In the genomic region with DNA sequence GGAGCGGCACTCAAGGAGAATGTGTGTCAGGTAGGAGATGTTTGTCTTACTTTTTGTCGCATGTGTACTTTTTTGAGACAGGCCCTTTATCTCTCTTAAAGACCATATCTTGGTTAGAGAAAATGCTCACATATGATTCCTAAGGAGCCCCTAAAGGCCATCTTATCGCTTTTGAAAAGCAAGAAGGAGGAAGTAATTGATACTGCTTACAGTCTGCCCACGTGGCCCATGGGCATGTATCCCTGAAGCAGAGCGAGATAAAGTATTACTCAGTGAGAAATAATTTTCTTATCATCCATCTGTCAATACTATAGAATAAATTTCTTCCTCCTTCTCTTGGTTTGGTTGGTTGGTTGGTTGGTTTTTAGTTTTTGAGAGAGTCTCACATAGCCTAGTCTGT, we compare ENCODE assay signal across 23 mouse cellular contexts. TPM values are rescaled to one million over a fixed set of nuclear protein-coding genes. Genes with fewer than 3 reads are reported as not detected.
"Had no signal": no experiment of that assay in that cellular context is flagged by ENCODE, and none has a peak within 500 bp of the region (broad histone marks: within the 10 kb centered on the region; RNA-seq: fewer than 3 reads in every experiment).

No protein-coding gene starts in this region.

- H3K4me1 ChIP-seq: heart, embryonic 10.5 days; heart, embryonic 12.5 days; hindbrain, embryonic 13.5 days; hindbrain, embryonic 15.5 days; intestine, embryonic 15.5 days; limb, embryonic 10.5 days; limb, embryonic 12.5 days; liver, embryonic 13.5 days; liver, embryonic 15.5 days had no signal

- H3K27ac ChIP-seq: gastrocnemius, adult 2 months; heart, embryonic 10.5 days; hindbrain, embryonic 13.5 days; hindbrain, embryonic 15.5 days; intestine, embryonic 15.5 days; layer of hippocampus, adult 2 months; left cerebral cortex, adult 2 months; limb, embryonic 10.5 days; limb, embryonic 12.5 days; liver, embryonic 13.5 days; liver, embryonic 15.5 days had no signal

- H3K27me3 ChIP-seq: heart, embryonic 12.5 days; hindbrain, embryonic 13.5 days; hindbrain, embryonic 15.5 days; intestine, embryonic 15.5 days; limb, embryonic 12.5 days; liver, embryonic 13.5 days; liver, embryonic 15.5 days had no signal

- ATAC-seq: inflammation-experienced regulatory T-cells, adult 6 months; intestine, embryonic 15.5 days had no signal

- H3K4me2 ChIP-seq: heart, embryonic 12.5 days; hindbrain, embryonic 13.5 days; hindbrain, embryonic 15.5 days; intestine, embryonic 15.5 days; limb, embryonic 12.5 days; liver, embryonic 11.5 days; liver, embryonic 13.5 days; liver, embryonic 15.5 days had no signal

- H3K9ac ChIP-seq: heart, embryonic 12.5 days; hindbrain, embryonic 13.5 days; hindbrain, embryonic 15.5 days; intestine, embryonic 15.5 days; limb, embryonic 12.5 days; liver, embryonic 13.5 days; liver, embryonic 15.5 days had no signal

- H3K4me3 ChIP-seq: gastrocnemius, adult 2 months; heart, embryonic 10.5 days; heart, embryonic 12.5 days; hindbrain, embryonic 13.5 days; hindbrain, embryonic 15.5 days; intestine, embryonic 15.5 days; layer of hippocampus, adult 2 months; left cerebral cortex, adult 2 months; limb, embryonic 10.5 days; limb, embryonic 12.5 days; liver, embryonic 13.5 days; liver, embryonic 15.5 days had no signal

- DNase-seq: gastrocnemius, postnatal 10 days; gastrocnemius, postnatal 25 days; heart, adult 18-20 months; heart, postnatal 10 days; heart, postnatal 36 days; kidney, adult 18-20 months; kidney, adult 8-10 months; kidney, postnatal 10 days; kidney, postnatal 25 days; liver, embryonic 13.5 days had no signal

- H3K9me3 ChIP-seq: heart, embryonic 10.5 days; heart, embryonic 12.5 days; hindbrain, embryonic 13.5 days; hindbrain, embryonic 15.5 days; intestine, embryonic 15.5 days; limb, embryonic 10.5 days; limb, embryonic 12.5 days; liver, embryonic 13.5 days; liver, embryonic 15.5 days had no signal

RNA-seq across cellular contexts. Expression of a gene that starts 52.0 kb away (rescaled TPM):
- total RNA-seq: gastrocnemius, adult 2 months had no signal
